Mouse (Mus musculus): ENCODE measurements around the gene Fam151a. TPM values are rescaled to one million over a fixed set of nuclear protein-coding genes. Genes with fewer than 3 reads are reported as not detected.
"Not testable (repeated sequence)": the region's sequence is repeated elsewhere in the genome, so short reads cannot be mapped to it uniquely, and the experiment has no call there.

Fam151a gene
- total and polyA plus RNA-seq, 3 experiments = 0.11 to 0.34 (median 0.24) TPM

DNA sequence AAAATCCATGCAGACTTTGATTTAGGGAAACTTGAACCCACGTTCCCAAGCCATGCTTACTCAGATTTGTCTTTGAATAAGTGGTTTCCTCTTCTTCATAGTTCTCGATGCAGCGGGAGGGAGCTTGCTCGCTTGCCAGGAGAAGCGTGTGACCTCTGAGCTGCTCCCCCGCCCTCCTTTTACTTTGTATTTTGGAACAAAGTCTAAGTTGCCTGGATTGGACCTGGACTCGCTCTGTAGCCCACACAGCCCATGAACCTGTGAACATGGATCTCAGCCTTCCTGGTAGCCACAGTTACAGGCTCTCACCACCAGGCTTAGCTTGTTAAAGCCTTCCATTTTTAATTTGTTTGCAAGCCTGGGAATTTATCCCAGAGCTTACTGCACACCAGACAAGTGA, 2.9 kb upstream of the Fam151a start, which contains the start of gene Mroh7:
Mroh7 (minus strand) TSS at position 112 of the 400 bp plus-strand sequence.
- H3K4me2 ChIP-seq (ENCODE audit: insufficient read depth, low read depth, poor library complexity, severe bottlenecking) = no peak within 1 kb of the TSS
- dilution Hi-C loops (cut with MboI; ENCODE audit: extremely low pct_ligation_motif_present, extremely low pct_unique_long_range_greater_than_20kb, low sequenced_read_pairs) = no loop called here
- H3K36me3 ChIP-seq (replicated peaks in 1 of 2; ENCODE audit: control insufficient read depth in 1 of 2, insufficient read depth in 1 of 2, low read length in 1 of 2) = no peaks in the 10 kb centered on the region
- peaks cover 8% of the 10 kb centered on the region for H3K27me3 ChIP-seq (replicated peaks)
- no peak for DNase-seq (ENCODE audit: extremely low read depth)
- no peaks in the 10 kb centered on the region for H3K79me2 ChIP-seq (replicated peaks; ENCODE audit: control insufficient read depth, extremely low read depth, insufficient read depth, poor library complexity, severe bottlenecking)
- no peaks in the 10 kb centered on the region for H3K9me3 ChIP-seq (replicated peaks; ENCODE audit: low read length)
- peaks cover 2 to 22% of the 10 kb centered on the region in 2 experiments; a peak in 3 of 4 replicates for H3K4me1 ChIP-seq (ENCODE audit: control insufficient read depth in 1 of 2, insufficient read depth in 2 of 2)
- H3K4me3 ChIP-seq (replicated peaks in 1 of 3; ENCODE audit: low read depth in 2 of 3, low read length in 2 of 3, poor library complexity in 1 of 3) = no peak within 1 kb of the TSS
- in situ Hi-C loops (cut with MboI; ENCODE audit: low pct_ligation_motif_present, low pct_unique_long_range_greater_than_20kb, low sequenced_read_pairs) = no loop called here
- no peak within 1 kb of the TSS for H3K9ac ChIP-seq (ENCODE audit: insufficient read depth, low read depth)
- TF ChIP-seq CTCF (conservative IDR thresholded peaks at IDR 0.05 in 1 of 2, IDR thresholded peaks at IDR 0.05 in 1 of 2; ENCODE audit: low read depth in 2 of 2, low read length in 2 of 2) (no peak), ZMIZ1 (IDR thresholded peaks at IDR 0.05; ENCODE audit: low read depth, low read length) (no peak), ZNF384 (IDR thresholded peaks at IDR 0.05; ENCODE audit: low read depth, low read length) (no peak), MAX (IDR thresholded peaks at IDR 0.05; ENCODE audit: low read length) (no peak), RCOR1 (conservative IDR thresholded peaks at IDR 0.05; ENCODE audit: low read depth, low read length) (no peak), MXI1 (IDR thresholded peaks at IDR 0.05; ENCODE audit: low read depth, low read length) (no peak), UBTF (IDR thresholded peaks at IDR 0.05; ENCODE audit: low read depth, low read length) (no peak), SMC3 (IDR thresholded peaks at IDR 0.05; ENCODE audit: low read depth, low read length) (no peak), MEF2A (IDR thresholded peaks at IDR 0.05; ENCODE audit: borderline replicate concordance, low read depth, low read length) (no peak), E2F4 (IDR thresholded peaks at IDR 0.05; ENCODE audit: insufficient replicate concordance, low read depth, low read length) (no peak), MAFK (IDR thresholded peaks at IDR 0.05; ENCODE audit: insufficient replicate concordance, low read length) (no peak), JUN (IDR thresholded peaks at IDR 0.05; ENCODE audit: insufficient read depth, low read depth, low read length) (no peak), EP300 (IDR thresholded peaks at IDR 0.05; ENCODE audit: low read length) (no peak), POLR2AphosphoS2 (IDR thresholded peaks at IDR 0.05; ENCODE audit: low read depth, low read length) (no peak), RAD21 (IDR thresholded peaks at IDR 0.05; ENCODE audit: low read depth, low read length) (no peak), USF2 (conservative IDR thresholded peaks at IDR 0.05; ENCODE audit: low read depth, low read length) (no peak), CHD1 (IDR thresholded peaks at IDR 0.05; ENCODE audit: low read depth, low read length) (no peak), ETS1 (conservative IDR thresholded peaks at IDR 0.05; ENCODE audit: low read depth, low read length) (no peak), KAT2A (IDR thresholded peaks at IDR 0.05; ENCODE audit: insufficient replicate concordance, low read length) (no peak), MAZ (IDR thresholded peaks at IDR 0.05; ENCODE audit: low read depth, low read length) (no peak)
- H3K27ac ChIP-seq (ENCODE audit: insufficient read depth, low read depth) = no peak within 1 kb of the TSS

DNA sequence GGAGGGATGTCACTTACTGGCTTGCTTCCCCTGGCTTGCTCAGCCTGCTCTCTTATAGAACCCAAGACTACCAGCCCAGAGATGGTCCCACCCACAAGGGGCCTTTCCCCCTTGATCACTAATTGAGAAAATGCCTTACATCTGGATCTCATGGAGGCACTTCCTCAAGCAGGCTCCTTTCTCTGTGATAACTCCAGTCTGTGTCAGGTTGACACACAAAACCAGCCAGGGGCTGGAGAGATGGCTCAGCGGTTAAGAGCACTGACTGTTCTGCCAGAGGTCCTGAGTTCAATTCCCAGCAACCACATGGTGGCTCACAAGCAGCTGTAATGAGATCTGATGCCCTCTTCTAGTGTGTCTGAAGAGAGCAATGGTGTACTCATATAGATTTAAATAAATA, 3.2 kb downstream of the Fam151a start:
- H3K4me3 ChIP-seq (replicated peaks in 1 of 3; ENCODE audit: low read depth in 2 of 3, low read length in 2 of 3, poor library complexity in 1 of 3); DNase-seq (ENCODE audit: extremely low read depth); H3K36me3 ChIP-seq (replicated peaks in 1 of 2; ENCODE audit: control insufficient read depth in 1 of 2, insufficient read depth in 1 of 2, low read length in 1 of 2); dilution Hi-C loops (cut with MboI; ENCODE audit: extremely low pct_ligation_motif_present, extremely low pct_unique_long_range_greater_than_20kb, low sequenced_read_pairs); H3K27ac ChIP-seq (ENCODE audit: insufficient read depth, low read depth); H3K27me3 ChIP-seq (replicated peaks); in situ Hi-C loops (cut with MboI; ENCODE audit: low pct_ligation_motif_present, low pct_unique_long_range_greater_than_20kb, low sequenced_read_pairs); H3K9ac ChIP-seq (ENCODE audit: insufficient read depth, low read depth); H3K4me2 ChIP-seq (ENCODE audit: insufficient read depth, low read depth, poor library complexity, severe bottlenecking); H3K79me2 ChIP-seq (replicated peaks; ENCODE audit: control insufficient read depth, extremely low read depth, insufficient read depth, poor library complexity, severe bottlenecking); H3K9me3 ChIP-seq (replicated peaks; ENCODE audit: low read length): not testable (repeated sequence)
- peaks cover 2 to 38% of the 10 kb centered on the region in 2 experiments; a peak in 3 of 4 replicates for H3K4me1 ChIP-seq (ENCODE audit: control insufficient read depth in 1 of 2, insufficient read depth in 2 of 2)
